Mouse (Mus musculus) forebrain, embryonic 16.5 days (tissue): ENCODE measurements around the gene Atf7. TPM values are rescaled to one million over a fixed set of nuclear protein-coding genes. Genes with fewer than 3 reads are reported as not detected.

Experiments
- ATAC-seq: fragments of 200-750 bp; cut with Nextera tagmentation; 2 replicates; pipeline ENCODE4 v1.8.0; 2017; ENCODE audit warnings: mild to moderate bottlenecking, moderate library complexity
- H3K27ac ChIP-seq: fragments of 300-500 bp; sonication (generic); 2 replicates; pipeline ENCODE4 v1.5.1; 2014; ENCODE audit warnings: low read length, control low read depth
- H3K27me3 ChIP-seq: fragments of 300-500 bp; sonication (generic); replicated peaks from 2 replicates; pipeline ENCODE4 v1.6.1; 2014; ENCODE audit warnings: low read length; ENCODE audit not compliant: control insufficient read depth, insufficient read depth
- H3K36me3 ChIP-seq: fragments of 300-500 bp; sonication (generic); 2 replicates; pipeline ENCODE4 v1.6.1; 2014; ENCODE audit not compliant: control insufficient read depth, insufficient read depth
- H3K4me1 ChIP-seq: fragments of 300-500 bp; sonication (generic); replicated peaks from 2 replicates; pipeline ENCODE4 v1.6.1; 2014; ENCODE audit warnings: low read length; ENCODE audit not compliant: control insufficient read depth, insufficient read depth
- H3K4me2 ChIP-seq: fragments of 300-500 bp; sonication (generic); 2 replicates; pipeline ENCODE4 v1.6.1; 2014; ENCODE audit warnings: mild to moderate bottlenecking, low read length, control low read depth
- H3K4me3 ChIP-seq: fragments of 300-500 bp; sonication (generic); replicated peaks from 2 replicates; pipeline ENCODE4 v1.5.1; 2014; ENCODE audit warnings: mild to moderate bottlenecking, low read length, control low read depth
- H3K9ac ChIP-seq: fragments of 300-500 bp; sonication (generic); replicated peaks from 2 replicates; pipeline ENCODE4 v1.6.1; 2014; ENCODE audit warnings: low read depth, low read length, control low read depth
- H3K9me3 ChIP-seq: fragments of 300-500 bp; sonication (generic); 2 replicates; pipeline ENCODE4 v1.6.1; 2016; ENCODE audit warnings: low read length; ENCODE audit not compliant: control insufficient read depth
- WGBS: fragments of 180-500 bp; shearing (Covaris S2); extraction: QIAGEN DNeasy Blood & Tissue Kit; methylation state at CpG from one replicate; pipeline ENCODE4 v1.1.7; 2014; 5-methylcytosine and 5-hydroxymethylcytosine counted together
- polyA plus RNA-seq: library from polyadenylated mRNA; unstranded; fragments of >200 nt; fragmentation: Nextera tagmentation; extraction: Ambion mirVana; gene quantifications from 2 replicates; pipeline ENCODE4 v1.2.1, GENCODE M21; 2015

The Atf7 gene
- polyA plus RNA-seq, 1 experiment from 2014 or later = 26.8 TPM

- Histone ChIP-seq H3K4me3 (no peak overlapping the region), H3K27ac (peak overlapping the region; percentile 82), H3K9ac (no peak overlapping the region), H3K4me1 (peaks cover 13% of the 10 kb centered on the region), H3K4me2 (peak overlapping the region; percentile 1; the same call in 1 of the 2 replicates), H3K36me3 (no peaks in the 10 kb centered on the region), H3K27me3 (no peaks in the 10 kb centered on the region), H3K9me3 (no peaks in the 10 kb centered on the region)
- 43% methylated on average over 8 of the region's 8 CpGs for WGBS
- no peak for ATAC-seq
Measured at GRCm38 (mm10) chr15:102593996-102594656, 31.1 kb downstream of the Atf7 start.

GRCm38 (mm10) chr15:102592674-102593073 lies 32.6 kb downstream of the Atf7 start:
- no peak overlapping the region for H3K9ac ChIP-seq
- H3K9me3 ChIP-seq = no peaks in the 10 kb centered on the region
- WGBS = 31% methylated on average over 1 of the region's 1 CpGs
- ATAC-seq = no peak
- H3K27ac ChIP-seq = no peak overlapping the region
- peaks cover 13% of the 10 kb centered on the region for H3K4me1 ChIP-seq
- H3K36me3 ChIP-seq = no peaks in the 10 kb centered on the region
- no peak overlapping the region for H3K4me3 ChIP-seq
- H3K27me3 ChIP-seq = no peaks in the 10 kb centered on the region
- no peak overlapping the region for H3K4me2 ChIP-seq

GRCm38 (mm10) chr15:102590567-102590966 lies 34.7 kb downstream of the Atf7 start:
- Histone ChIP-seq H3K27ac (no peak overlapping the region; the same call in 1 of the 2 replicates), H3K9me3 (no peaks in the 10 kb centered on the region), H3K4me3 (no peak overlapping the region), H3K27me3 (no peaks in the 10 kb centered on the region), H3K36me3 (no peaks in the 10 kb centered on the region), H3K4me1 (peaks cover 20% of the 10 kb centered on the region), H3K4me2 (no peak overlapping the region), H3K9ac (no peak overlapping the region)
- WGBS = 84% methylated on average over 1 of the region's 1 CpGs
- no peak for ATAC-seq

- Histone ChIP-seq H3K27ac (no peak overlapping the region), H3K4me2 (no peak overlapping the region), H3K27me3 (no peaks in the 10 kb centered on the region), H3K4me1 (peaks cover 21% of the 10 kb centered on the region), H3K9ac (no peak overlapping the region), H3K9me3 (no peaks in the 10 kb centered on the region), H3K4me3 (no peak overlapping the region), H3K36me3 (no peaks in the 10 kb centered on the region)
- no peak for ATAC-seq
- 95% methylated on average over 8 of the region's 8 CpGs for WGBS
Measured at GRCm38 (mm10) chr15:102589826-102590225, 35.4 kb downstream of the Atf7 start.

- peaks cover 22% of the 10 kb centered on the region for H3K4me1 ChIP-seq
- ATAC-seq = no peak
Measured at GRCm38 (mm10) chr15:102585501-102585900, 39.8 kb downstream of the Atf7 start.

GRCm38 (mm10) chr15:102583708-102584383 lies 41.4 kb downstream of the Atf7 start:
- WGBS = 5% methylated on average over 8 of the region's 8 CpGs
- no peaks in the 10 kb centered on the region for H3K9me3 ChIP-seq
- peak overlapping the region; percentile 33 for H3K4me2 ChIP-seq
- peaks cover 22% of the 10 kb centered on the region for H3K4me1 ChIP-seq
- H3K36me3 ChIP-seq = no peaks in the 10 kb centered on the region
- H3K9ac ChIP-seq = peak overlapping the region; percentile 41; the same call in 1 of the 2 replicates
- peak overlapping the region; percentile 96 for H3K27ac ChIP-seq
- H3K4me3 ChIP-seq = no peak overlapping the region
- no peaks in the 10 kb centered on the region for H3K27me3 ChIP-seq
- ATAC-seq = peak; percentile 89

More at GRCm38 (mm10) chr15:102585501-102585900, 39.8 kb downstream of the Atf7 start:
- Histone ChIP-seq H3K4me3 (no peak overlapping the region), H3K4me2 (no peak overlapping the region), H3K27me3 (no peaks in the 10 kb centered on the region), H3K36me3 (no peaks in the 10 kb centered on the region), H3K9me3 (no peaks in the 10 kb centered on the region), H3K9ac (0 out of 2 replicates have a peak overlapping the region, but pooled peaks have one; percentile 15), H3K27ac (peak overlapping the region; percentile 86)
- whole genome bisulfite sequencing = 25% methylated on average over 5 of the region's 5 CpGs

GRCm38 (mm10) chr15:102581205-102581604 lies 44.1 kb downstream of the Atf7 start:
- ATAC-seq = no peak
- no peak overlapping the region for H3K9ac ChIP-seq

GRCm38 (mm10) chr15:102578351-102578750 lies 46.9 kb downstream of the Atf7 start:
- WGBS = 96% methylated on average over 2 of the region's 2 CpGs
- H3K4me1 ChIP-seq = peaks cover 8% of the 10 kb centered on the region

More at GRCm38 (mm10) chr15:102581205-102581604, 44.1 kb downstream of the Atf7 start:
- H3K9me3 ChIP-seq = no peaks in the 10 kb centered on the region
- H3K27ac ChIP-seq = no peak overlapping the region
- no peaks in the 10 kb centered on the region for H3K36me3 ChIP-seq
- no peak overlapping the region for H3K4me2 ChIP-seq
- WGBS = 93% methylated on average over 1 of the region's 1 CpGs
- no peaks in the 10 kb centered on the region for H3K27me3 ChIP-seq
- peaks cover 19% of the 10 kb centered on the region for H3K4me1 ChIP-seq
- no peak overlapping the region for H3K4me3 ChIP-seq

GRCm38 (mm10) chr15:102576972-102577371 lies 48.3 kb downstream of the Atf7 start:
- no peak overlapping the region for H3K9ac ChIP-seq
- H3K4me3 ChIP-seq = no peak overlapping the region
- no peaks in the 10 kb centered on the region for H3K9me3 ChIP-seq
- ATAC-seq = no peak
- 0 out of 2 replicates have a peak, but pooled peaks cover 2% of the 10 kb centered on the region for H3K4me1 ChIP-seq
- H3K27ac ChIP-seq = no peak overlapping the region
- no peaks in the 10 kb centered on the region for H3K36me3 ChIP-seq
- 30% methylated on average over 1 of the region's 1 CpGs for WGBS
- no peak overlapping the region for H3K4me2 ChIP-seq
- no peaks in the 10 kb centered on the region for H3K27me3 ChIP-seq

More at GRCm38 (mm10) chr15:102578351-102578750, 46.9 kb downstream of the Atf7 start:
- H3K36me3 ChIP-seq = no peaks in the 10 kb centered on the region
- no peaks in the 10 kb centered on the region for H3K9me3 ChIP-seq
- no peaks in the 10 kb centered on the region for H3K27me3 ChIP-seq
- no peak overlapping the region for H3K9ac ChIP-seq
- no peak overlapping the region for H3K27ac ChIP-seq
- no peak overlapping the region for H3K4me3 ChIP-seq
- no peak for ATAC-seq
- no peak overlapping the region for H3K4me2 ChIP-seq
